Mouse (Mus musculus) adipose tissue, adult 10 weeks (tissue): ENCODE results near the gene Mfsd5. TPM values are rescaled to one million over a fixed set of nuclear protein-coding genes. Genes with fewer than 3 reads are reported as not detected.

Experiments used
- polyA plus RNA-seq: library from polyadenylated mRNA; stranded (reverse); fragments of 350-450 nt; fragmentation: Illumina TruSeq; extraction: RNeasy Lipid Tissue Mini Kit (QIAGEN cat#74804); gene quantifications from one replicate; pipeline ENCODE4 v1.2.3, GENCODE M21; 2014; ENCODE audit warnings: low read depth, low replicate concordance

Mfsd5 gene
- 30.6 TPM for polyA plus RNA-seq

DNA sequence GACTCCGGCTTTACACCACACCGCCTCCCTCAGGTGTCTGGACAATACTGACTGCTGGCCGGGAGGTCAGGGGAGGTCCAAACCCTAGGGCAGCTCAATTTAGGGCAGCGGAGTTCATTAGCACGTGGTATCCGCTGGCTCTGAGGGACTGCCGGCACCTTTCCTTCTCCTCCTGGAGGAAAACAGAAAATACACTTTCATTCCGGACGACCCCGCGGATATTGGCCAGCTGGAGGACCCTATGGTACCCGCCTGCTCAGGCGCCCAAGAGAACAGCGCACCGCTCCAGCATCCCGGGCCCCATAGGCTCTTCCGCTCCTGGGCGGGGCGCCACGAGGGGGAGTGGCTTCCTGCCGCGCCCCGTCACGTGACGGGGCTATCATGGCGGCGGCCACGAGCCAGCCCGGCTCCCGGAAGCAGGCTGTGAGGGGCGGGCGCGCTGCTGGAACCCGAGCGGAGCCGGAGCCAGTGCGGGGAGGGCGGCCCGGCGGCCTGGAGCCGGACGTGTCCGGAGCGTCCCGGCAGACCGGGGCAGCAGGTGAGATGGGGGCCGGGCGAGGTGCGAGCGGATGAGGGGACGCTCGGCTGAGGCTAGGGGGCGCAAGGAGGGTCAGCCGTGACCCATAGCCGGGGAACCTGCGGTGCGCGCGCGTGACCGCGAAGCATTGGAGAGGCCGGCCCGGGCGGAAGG, at the start of gene Mfsd5:
Gene Mfsd5, plus strand, starts transcription at position 363 of the 691 bp plus-strand sequence.

DNA sequence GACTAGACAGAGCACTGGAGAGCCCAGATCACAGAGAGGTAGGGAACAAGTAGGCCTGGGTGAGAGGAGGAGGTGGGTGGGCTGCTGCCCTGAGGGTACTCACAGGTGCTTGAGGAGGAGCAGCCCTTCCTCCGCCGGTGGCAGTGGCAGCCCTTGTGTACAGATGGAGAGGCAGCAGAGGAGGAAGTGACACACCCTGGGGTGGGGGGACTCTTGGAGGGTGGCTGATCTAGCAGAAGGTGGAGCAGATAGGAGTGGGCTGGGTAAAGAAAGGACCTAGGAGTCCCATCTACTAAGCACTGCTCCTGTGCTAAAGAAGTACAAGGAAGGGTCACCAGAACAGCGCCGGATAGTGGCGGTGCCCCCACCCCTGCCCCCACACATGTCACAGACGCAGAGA, 47.5 kb upstream of the Mfsd5 start, which contains the start of gene Itgb7:
Gene Itgb7, minus strand, starts transcription at position 197 of the 400 bp plus-strand sequence.

GRCm38 (mm10) chr15:102257202-102258075, 21.8 kb upstream of the Mfsd5 start, which contains the start of gene Rarg:
TSS of gene Rarg (minus strand) at chr15:102257517.

GRCm38 (mm10) chr15:102270274-102270960, 8.8 kb upstream of the Mfsd5 start, which contains the start of gene Gm9918:
TSS of gene Gm9918 (plus strand) at chr15:102270563.

DNA sequence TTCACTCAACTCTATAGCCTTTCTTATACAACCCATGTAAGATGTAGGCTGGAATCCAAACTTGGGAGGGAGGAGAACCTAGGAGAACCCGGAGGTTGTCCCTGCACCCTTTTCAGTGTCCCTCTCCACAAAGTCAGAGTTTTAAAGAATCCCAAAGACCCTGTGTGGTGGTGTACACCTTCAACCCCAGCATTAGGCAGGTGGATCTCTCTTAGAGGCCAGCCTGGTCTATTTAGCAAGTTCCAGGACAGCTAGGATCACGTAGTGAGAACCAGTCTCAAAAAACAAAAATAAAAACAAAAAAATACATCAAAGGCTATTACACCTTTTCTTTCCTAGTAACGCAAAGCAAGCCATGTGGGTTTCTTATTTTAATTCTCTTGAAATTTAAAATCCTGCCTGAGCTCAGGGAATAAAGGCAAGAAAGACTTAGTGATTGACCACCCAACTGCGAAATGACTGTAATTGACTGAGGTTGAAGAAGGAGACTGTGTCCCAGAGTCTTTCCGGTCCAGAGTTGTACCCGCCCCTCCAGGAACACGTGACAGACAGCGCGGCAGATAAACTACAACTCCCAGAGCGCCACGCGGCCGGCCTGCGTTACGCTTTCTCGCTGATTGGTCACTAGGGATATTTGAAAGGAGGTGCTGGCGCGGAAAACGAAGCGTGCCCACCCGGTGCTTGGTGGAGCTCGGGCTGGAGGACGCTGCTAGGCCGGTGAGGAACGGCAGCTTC, 16.5 kb downstream of the Mfsd5 start, which contains the start of gene Espl1:
Gene Espl1, plus strand, starts transcription at position 634 of the 735 bp plus-strand sequence.

GRCm38 (mm10) chr15:102326022-102326576, 46.8 kb downstream of the Mfsd5 start, which contains the start of gene Pfdn5:
TSS of gene Pfdn5 (plus strand) at chr15:102326116.

Other genes with a start within 250 kb of the Mfsd5 start
- gene Eif4b, start 205.7 kb upstream of the Mfsd5 start, polyA plus RNA-seq: 163 TPM
- gene Tns2, start 179.0 kb upstream of the Mfsd5 start, polyA plus RNA-seq: 102 TPM
- gene Spryd3, start 143.2 kb upstream of the Mfsd5 start, polyA plus RNA-seq: 54.5 TPM
- gene Igfbp6, start 135.1 kb upstream of the Mfsd5 start, polyA plus RNA-seq: 147 TPM
- 0.40 TPM for gene Soat2, start 128.9 kb upstream of the Mfsd5 start, polyA plus RNA-seq
- 63.0 TPM for gene Zfp740, start 76.2 kb upstream of the Mfsd5 start, polyA plus RNA-seq
- gene Csad, start 74.7 kb upstream of the Mfsd5 start, polyA plus RNA-seq: 192 TPM
- 5.4 TPM for gene Itgb7, start 47.5 kb upstream of the Mfsd5 start, polyA plus RNA-seq
- gene Rarg, start 21.9 kb upstream of the Mfsd5 start, polyA plus RNA-seq: 30.3 TPM
- gene Gm9918, start 8.9 kb upstream of the Mfsd5 start, polyA plus RNA-seq: 0.14 TPM
- 4.2 TPM for gene Espl1, start 16.8 kb downstream of the Mfsd5 start, polyA plus RNA-seq
- gene Pfdn5, start 46.7 kb downstream of the Mfsd5 start, polyA plus RNA-seq: 474 TPM
- 45.1 TPM for gene Myg1, start 52.3 kb downstream of the Mfsd5 start, polyA plus RNA-seq
- 14.2 TPM for gene Aaas, start 71.3 kb downstream of the Mfsd5 start, polyA plus RNA-seq
- 0.10 TPM for gene Sp7, start 87.7 kb downstream of the Mfsd5 start, polyA plus RNA-seq
- gene Sp1, start 126.7 kb downstream of the Mfsd5 start, polyA plus RNA-seq: 24.9 TPM
- 5.6 TPM for gene Amhr2, start 165.9 kb downstream of the Mfsd5 start, polyA plus RNA-seq
- 84.5 TPM for gene Prr13, start 179.6 kb downstream of the Mfsd5 start, polyA plus RNA-seq
- 498 TPM for gene Pcbp2, start 191.1 kb downstream of the Mfsd5 start, polyA plus RNA-seq
- gene Gm10337, start 224.3 kb downstream of the Mfsd5 start, polyA plus RNA-seq: not detected
- gene Map3k12, start 237.6 kb downstream of the Mfsd5 start, polyA plus RNA-seq: 13.2 TPM
- 35.9 TPM for gene Tarbp2, start 238.7 kb downstream of the Mfsd5 start, polyA plus RNA-seq
- gene Npff, start 245.5 kb downstream of the Mfsd5 start, polyA plus RNA-seq: 6.4 TPM